Mouse (Mus musculus) E14TG2a.4 (cell line): ENCODE data around the gene Apobec2.

Source experiments
- CTCF ChIP-seq: conservative IDR thresholded peaks from 2 replicates; pipeline ENCODE4 v1.5.1; 2014; ENCODE audit warnings: low read length
- NANOG ChIP-seq: IDR thresholded peaks from 2 replicates; pipeline ENCODE4 v1.6.1; 2014; ENCODE audit warnings: borderline replicate concordance, low read length, mixed read lengths
- POU5F1 ChIP-seq: IDR thresholded peaks from 2 replicates; pipeline ENCODE4 v1.6.1; 2014; ENCODE audit warnings: low read length, borderline replicate concordance

DNA sequence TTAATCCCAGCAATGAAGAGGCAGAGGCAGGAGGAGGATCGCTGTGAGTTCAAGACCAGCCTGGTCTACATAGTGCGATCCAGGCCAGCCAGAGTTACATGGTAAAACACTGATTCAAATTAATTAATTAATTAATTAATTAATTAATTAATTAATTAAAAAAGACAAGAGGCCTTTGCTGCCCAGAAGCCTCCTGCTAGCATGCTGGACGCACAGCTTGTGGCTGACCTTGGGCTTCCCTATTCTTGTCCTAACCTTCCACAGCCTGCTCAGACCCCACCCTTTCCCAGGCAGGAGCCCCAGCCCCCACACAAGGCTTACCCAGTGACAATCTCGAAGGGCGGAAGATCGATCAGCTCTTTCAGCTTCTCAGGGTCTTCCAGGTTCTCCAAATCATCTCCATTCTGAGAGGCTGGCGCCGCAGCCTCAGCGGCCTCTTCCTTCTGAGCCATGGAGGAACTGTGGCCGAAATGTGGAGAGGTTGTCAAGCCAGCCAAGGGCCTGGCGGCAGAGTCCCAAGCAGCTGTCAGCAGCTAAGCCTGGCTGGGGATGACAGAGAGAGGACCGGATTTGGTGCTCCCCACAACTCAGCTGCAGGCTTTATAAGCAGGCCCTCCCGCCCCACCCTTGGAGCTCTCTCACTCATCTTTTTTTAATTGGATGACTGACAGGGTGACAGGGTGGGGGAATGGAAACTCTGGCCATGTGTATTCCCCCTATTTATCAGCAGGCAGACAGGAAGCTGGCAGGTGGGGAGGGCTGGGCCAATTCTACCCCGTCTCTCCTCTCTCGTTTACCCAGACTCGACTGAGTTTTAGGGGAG, at the start of gene Apobec2:
- TF ChIP-seq CTCF = no peak
- TF ChIP-seq POU5F1 = no peak
- no peak for TF ChIP-seq NANOG
